Mouse (Mus musculus) forebrain, embryonic 15.5 days (tissue): ENCODE results near the gene Nav2. TPM values are rescaled to one million over a fixed set of nuclear protein-coding genes. Genes with fewer than 3 reads are reported as not detected.

Experiments used
- ATAC-seq: fragments of 200-750 bp; cut with Nextera tagmentation; replicated peaks from 2 replicates; pipeline ENCODE4 v1.8.0; 2017; ENCODE audit warnings: mild to moderate bottlenecking, moderate TSS enrichment, moderate library complexity
- H3K27ac ChIP-seq: fragments of 300-500 bp; sonication (generic); replicated peaks from 2 replicates; pipeline ENCODE4 v1.5.1; 2015; ENCODE audit warnings: mild to moderate bottlenecking, inconsistent platforms
- H3K27me3 ChIP-seq: fragments of 300-500 bp; sonication (generic); 2 replicates; pipeline ENCODE4 v1.6.1; 2015; ENCODE audit warnings: inconsistent platforms
- H3K36me3 ChIP-seq: fragments of 300-500 bp; sonication (generic); 2 replicates; pipeline ENCODE4 v1.6.1; 2015; ENCODE audit warnings: mild to moderate bottlenecking, inconsistent platforms
- H3K4me1 ChIP-seq: fragments of 300-500 bp; sonication (generic); 2 replicates; pipeline ENCODE4 v1.6.1; 2015; ENCODE audit warnings: inconsistent platforms
- H3K4me2 ChIP-seq: fragments of 300-500 bp; sonication (generic); replicated peaks from 2 replicates; pipeline ENCODE4 v1.6.1; 2015; ENCODE audit warnings: mild to moderate bottlenecking, inconsistent platforms
- H3K4me3 ChIP-seq: fragments of 300-500 bp; sonication (generic); 2 replicates; pipeline ENCODE4 v1.5.1; 2015; ENCODE audit warnings: mild to moderate bottlenecking, inconsistent platforms
- H3K9ac ChIP-seq: fragments of 300-500 bp; sonication (generic); replicated peaks from 2 replicates; pipeline ENCODE4 v1.6.1; 2015; ENCODE audit warnings: mild to moderate bottlenecking, inconsistent platforms
- H3K9me3 ChIP-seq: fragments of 300-500 bp; sonication (generic); 2 replicates; pipeline ENCODE4 v1.6.1; 2016; ENCODE audit warnings: inconsistent platforms
- WGBS: fragments of 180-500 bp; shearing (Covaris S2); methylation state at CpG from one replicate; pipeline ENCODE4 v1.1.7; 2015; ENCODE audit warnings: mixed read lengths; 5-methylcytosine and 5-hydroxymethylcytosine counted together
- polyA plus RNA-seq: library from polyadenylated mRNA; unstranded; fragments of >200 nt; fragmentation: Nextera tagmentation; extraction: Ambion mirVana; gene quantifications from 2 replicates; pipeline ENCODE4 v1.2.1, GENCODE M21; 2015

Gene Nav2
- polyA plus RNA-seq, 1 experiment from 2014 or later: 27.3 TPM

DNA sequence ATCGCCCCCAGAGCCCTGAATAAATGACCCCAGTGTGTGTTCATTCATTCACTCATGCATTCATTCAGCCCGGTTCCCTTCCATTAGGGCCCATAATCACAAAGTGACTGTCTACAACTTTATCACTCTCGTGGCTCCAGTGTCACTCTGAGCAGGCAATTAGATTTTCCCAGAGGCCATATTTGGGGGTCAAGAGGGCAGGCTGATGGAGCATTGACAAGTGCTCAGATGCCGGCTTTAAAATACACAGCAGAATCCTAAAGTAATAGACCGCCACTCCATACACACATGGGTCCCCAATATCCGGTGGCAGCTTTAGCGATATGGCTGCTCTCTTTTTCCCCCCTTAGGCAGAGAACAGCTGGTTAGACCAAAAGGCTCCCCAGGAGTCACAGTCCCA lies 74.1 kb downstream of the Nav2 start:
- 84% methylated on average over 7 of the region's 7 CpGs for WGBS
- no peaks in the 10 kb centered on the region for H3K4me1 ChIP-seq

DNA sequence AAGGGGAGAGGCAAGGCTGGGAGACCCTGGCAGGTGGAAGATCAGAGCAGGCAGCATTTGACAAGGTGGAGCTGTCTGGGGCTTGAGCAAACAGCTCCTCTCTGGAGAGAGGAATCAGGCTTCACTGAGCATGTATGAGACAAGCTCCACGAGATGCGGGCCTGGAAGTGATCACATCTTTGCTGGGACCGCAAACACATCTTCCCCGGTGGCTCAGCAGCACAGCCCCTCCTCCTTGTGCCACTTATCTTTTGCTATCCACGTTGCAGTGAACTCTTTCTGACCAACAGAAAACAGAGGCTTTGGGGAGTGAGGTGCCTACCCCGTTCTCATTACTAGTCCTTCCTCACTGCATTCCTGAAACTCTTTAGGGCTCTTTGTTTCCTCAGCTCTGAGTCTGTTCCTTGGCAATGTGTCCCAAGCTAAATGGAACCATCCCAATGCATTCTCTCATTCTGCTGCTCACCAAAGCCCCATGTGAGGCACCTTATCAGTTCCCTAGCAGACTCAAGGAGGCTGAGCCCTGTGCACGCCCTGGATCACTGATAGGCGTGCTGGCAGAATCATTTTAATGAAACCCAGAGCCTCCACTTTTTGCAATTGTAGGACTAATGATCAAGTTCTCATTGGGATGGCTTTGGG lies 83.5 kb downstream of the Nav2 start:
- Histone ChIP-seq H3K9ac (no peak overlapping the region), H3K27ac (no peak overlapping the region), H3K4me3 (no peak overlapping the region), H3K36me3 (no peaks in the 10 kb centered on the region), H3K4me1 (peaks cover 16% of the 10 kb centered on the region), H3K9me3 (no peaks in the 10 kb centered on the region), H3K4me2 (no peak overlapping the region), H3K27me3 (no peaks in the 10 kb centered on the region)
- no peak for ATAC-seq
- 60% methylated on average over 8 of the region's 8 CpGs for WGBS

More for the DNA sequence above, 74.1 kb downstream of the Nav2 start:
- Histone ChIP-seq H3K9me3 (no peaks in the 10 kb centered on the region), H3K9ac (no peak overlapping the region), H3K27me3 (no peaks in the 10 kb centered on the region), H3K4me3 (no peak overlapping the region), H3K36me3 (no peaks in the 10 kb centered on the region), H3K4me2 (no peak overlapping the region), H3K27ac (no peak overlapping the region)
- no peak for ATAC-seq

DNA sequence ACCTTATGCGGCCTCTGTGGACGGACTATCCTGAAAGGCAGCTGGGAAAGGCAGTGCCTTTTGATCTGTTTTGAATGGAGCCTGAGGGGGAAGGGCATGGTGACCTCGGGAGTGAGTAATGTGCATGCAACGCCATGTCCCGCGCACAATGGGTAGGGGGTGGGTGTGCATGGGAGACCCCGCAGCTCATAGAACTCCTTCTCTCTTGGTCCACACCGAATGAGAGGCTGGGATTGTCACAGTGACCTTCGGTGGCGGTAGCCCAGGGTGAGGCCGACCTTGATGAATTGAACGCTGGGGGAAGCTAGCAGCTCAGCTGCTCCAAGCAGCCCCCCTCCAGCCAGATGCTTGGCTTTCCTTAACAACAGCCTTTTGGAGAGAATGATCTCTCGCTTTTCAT lies 86.7 kb downstream of the Nav2 start:
- WGBS: 8% methylated on average over 13 of the region's 13 CpGs
- no peaks in the 10 kb centered on the region for H3K9me3 ChIP-seq
- no peak overlapping the region for H3K4me3 ChIP-seq
- H3K27me3 ChIP-seq: no peaks in the 10 kb centered on the region
- no peak overlapping the region for H3K9ac ChIP-seq
- no peak overlapping the region for H3K4me2 ChIP-seq
- H3K36me3 ChIP-seq: no peaks in the 10 kb centered on the region
- peaks cover 16% of the 10 kb centered on the region for H3K4me1 ChIP-seq
- ATAC-seq: peak; percentile 62
- H3K27ac ChIP-seq: no peak overlapping the region

DNA sequence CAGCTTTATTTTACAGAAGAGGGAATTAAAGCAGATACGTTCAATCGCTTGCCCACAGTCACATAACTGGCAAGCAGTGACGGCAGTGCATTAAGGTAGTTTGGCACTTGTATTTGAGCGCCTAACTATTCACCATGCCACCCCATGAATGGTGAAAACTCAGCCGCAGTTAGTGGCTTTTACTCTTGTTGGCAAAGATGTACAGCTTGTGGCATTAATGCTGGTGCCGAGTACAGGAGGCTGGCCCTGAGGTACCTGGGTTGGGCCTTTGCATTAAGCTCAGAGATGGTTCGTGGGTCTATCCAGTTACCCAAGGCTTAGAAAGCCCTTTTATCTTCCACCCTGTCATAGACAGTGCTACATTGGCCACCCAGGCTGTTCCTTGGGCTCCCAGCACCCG lies 87.2 kb downstream of the Nav2 start:
- Histone ChIP-seq H3K9ac (no peak overlapping the region), H3K27me3 (no peaks in the 10 kb centered on the region), H3K27ac (no peak overlapping the region), H3K4me2 (no peak overlapping the region), H3K36me3 (no peaks in the 10 kb centered on the region), H3K4me1 (peaks cover 16% of the 10 kb centered on the region), H3K9me3 (no peaks in the 10 kb centered on the region), H3K4me3 (no peak overlapping the region)
- ATAC-seq: no peak
- WGBS: 48% methylated on average over 8 of the region's 8 CpGs

DNA sequence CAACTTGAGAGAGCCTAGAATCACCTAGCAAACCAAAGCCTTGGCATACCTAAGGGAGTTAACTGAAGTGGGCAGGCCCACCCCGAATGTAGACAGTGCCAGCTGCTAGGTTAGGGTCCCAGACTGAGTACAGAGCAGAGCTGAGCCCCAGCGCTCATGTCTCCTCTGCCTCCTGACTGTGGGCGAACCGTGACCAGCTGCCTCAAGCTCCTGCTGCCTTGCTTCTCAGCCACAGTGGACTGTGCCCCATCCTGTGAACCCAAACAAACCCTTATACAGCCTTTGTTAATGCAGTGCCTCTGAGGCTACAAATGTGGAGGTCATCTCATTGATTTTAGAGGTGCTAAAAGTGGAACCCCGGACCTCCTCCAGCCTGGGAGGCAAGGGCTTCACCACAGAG lies 88.3 kb downstream of the Nav2 start:
- 78% methylated on average over 5 of the region's 5 CpGs for WGBS
- Histone ChIP-seq H3K4me1 (peaks cover 16% of the 10 kb centered on the region), H3K27me3 (no peaks in the 10 kb centered on the region), H3K9me3 (no peaks in the 10 kb centered on the region), H3K36me3 (no peaks in the 10 kb centered on the region), H3K27ac (no peak overlapping the region), H3K9ac (no peak overlapping the region), H3K4me2 (no peak overlapping the region), H3K4me3 (no peak overlapping the region)
- no peak for ATAC-seq

DNA sequence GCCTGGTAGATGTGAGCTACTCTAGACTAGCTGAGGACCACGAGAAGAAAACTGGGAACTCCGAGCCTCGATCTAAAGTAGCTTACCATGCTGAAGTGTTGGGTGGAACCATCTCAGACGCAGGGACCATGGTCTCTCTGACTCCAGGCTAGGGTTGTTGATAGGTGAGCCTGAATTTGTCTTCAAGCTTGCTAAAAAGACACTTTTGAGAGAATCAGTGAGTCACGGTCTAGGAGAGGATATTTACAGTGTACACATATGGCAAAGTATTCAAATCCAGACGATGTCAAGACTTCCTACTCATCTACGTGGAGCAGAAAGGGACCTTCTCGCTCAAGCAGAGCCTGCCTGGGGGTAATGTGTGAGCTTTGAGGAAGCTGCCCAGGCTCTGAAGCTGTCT lies 89.6 kb downstream of the Nav2 start:
- WGBS: 89% methylated on average over 8 of the region's 8 CpGs
- no peaks in the 10 kb centered on the region for H3K9me3 ChIP-seq
- ATAC-seq: no peak
- no peaks in the 10 kb centered on the region for H3K36me3 ChIP-seq
- H3K27ac ChIP-seq: no peak overlapping the region
- H3K4me1 ChIP-seq: peaks cover 11% of the 10 kb centered on the region
- no peak overlapping the region for H3K4me3 ChIP-seq
- H3K27me3 ChIP-seq: no peaks in the 10 kb centered on the region
- no peak overlapping the region for H3K9ac ChIP-seq
- no peak overlapping the region for H3K4me2 ChIP-seq

DNA sequence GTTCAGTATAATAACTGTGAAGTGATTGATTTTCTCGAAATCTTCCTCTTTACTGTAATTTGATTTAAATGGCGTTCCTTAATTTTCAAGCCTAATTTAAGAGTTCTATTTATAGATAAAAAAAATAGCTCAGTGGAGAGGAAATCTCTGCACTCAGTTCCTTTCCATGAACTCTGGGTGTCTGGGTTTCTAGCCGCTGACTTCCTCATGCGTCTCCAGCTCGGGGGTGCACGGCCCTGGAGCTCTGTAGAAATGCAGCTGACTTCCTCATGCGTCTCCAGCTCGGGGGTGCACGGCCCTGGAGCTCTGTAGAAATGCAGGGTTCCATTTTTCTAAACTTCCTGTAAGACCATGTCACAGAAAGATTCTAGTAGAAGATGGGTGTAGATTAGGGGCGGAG lies 90.1 kb downstream of the Nav2 start:
- ATAC-seq: no peak
- Histone ChIP-seq H3K36me3 (no peaks in the 10 kb centered on the region), H3K9ac (no peak overlapping the region), H3K4me2 (no peak overlapping the region), H3K27me3 (no peaks in the 10 kb centered on the region), H3K9me3 (no peaks in the 10 kb centered on the region), H3K27ac (no peak overlapping the region), H3K4me3 (no peak overlapping the region), H3K4me1 (peaks cover 13% of the 10 kb centered on the region)
- 84% methylated on average over 10 of the region's 10 CpGs for WGBS

DNA sequence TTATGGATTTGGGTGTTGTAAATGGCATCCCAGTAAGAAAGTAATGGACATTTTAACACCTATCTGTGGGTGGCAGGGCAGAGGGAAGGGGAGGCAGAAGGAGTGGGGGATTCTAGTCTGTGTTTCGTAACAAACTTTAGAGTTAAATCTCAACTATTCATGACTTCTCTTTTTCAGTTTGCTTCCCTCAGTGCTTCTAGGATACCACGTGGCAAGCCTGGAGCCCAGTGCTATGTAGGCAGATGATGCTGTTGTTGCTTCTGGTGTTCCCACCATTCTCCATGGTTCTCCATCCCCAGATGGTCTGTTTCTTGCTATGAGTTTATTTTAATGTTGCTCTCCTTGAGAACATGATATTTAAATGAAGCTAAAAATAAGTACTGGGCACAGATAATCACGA lies 92.3 kb downstream of the Nav2 start:
- WGBS: 68% methylated on average over 3 of the region's 3 CpGs
- H3K4me3 ChIP-seq: no peak overlapping the region
- no peak overlapping the region for H3K27ac ChIP-seq
- H3K9me3 ChIP-seq: no peaks in the 10 kb centered on the region
- no peaks in the 10 kb centered on the region for H3K36me3 ChIP-seq
- ATAC-seq: no peak
- peaks cover 3% of the 10 kb centered on the region; the same call in 1 of the 2 replicates for H3K4me1 ChIP-seq
- no peaks in the 10 kb centered on the region for H3K27me3 ChIP-seq
- no peak overlapping the region for H3K9ac ChIP-seq
- H3K4me2 ChIP-seq: no peak overlapping the region

DNA sequence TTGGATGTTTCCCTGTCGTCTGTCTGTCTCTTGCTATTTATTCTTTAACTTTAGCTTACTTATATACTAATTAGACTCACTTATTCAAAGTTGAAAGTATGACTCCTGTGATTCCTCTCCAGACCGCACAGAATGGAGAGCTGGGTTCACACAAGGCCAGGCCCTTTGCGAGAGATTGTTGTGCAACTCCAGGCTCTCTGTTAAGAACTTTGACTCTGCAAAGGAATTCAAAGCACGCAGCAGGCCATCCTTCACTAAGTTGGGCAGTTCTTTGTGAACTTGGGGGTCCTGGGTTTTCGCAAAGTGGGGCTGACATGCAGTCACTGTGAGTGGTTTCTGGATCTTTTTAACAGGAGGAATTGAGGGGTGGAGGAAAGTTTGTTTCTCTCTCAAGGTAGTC lies 95.9 kb downstream of the Nav2 start:
- Histone ChIP-seq H3K9ac (no peak overlapping the region), H3K9me3 (no peaks in the 10 kb centered on the region), H3K4me1 (peaks cover 3% of the 10 kb centered on the region; the same call in 1 of the 2 replicates), H3K4me2 (no peak overlapping the region), H3K27me3 (no peaks in the 10 kb centered on the region), H3K27ac (no peak overlapping the region), H3K4me3 (no peak overlapping the region), H3K36me3 (no peaks in the 10 kb centered on the region)
- WGBS: 65% methylated on average over 5 of the region's 5 CpGs
- ATAC-seq: no peak

DNA sequence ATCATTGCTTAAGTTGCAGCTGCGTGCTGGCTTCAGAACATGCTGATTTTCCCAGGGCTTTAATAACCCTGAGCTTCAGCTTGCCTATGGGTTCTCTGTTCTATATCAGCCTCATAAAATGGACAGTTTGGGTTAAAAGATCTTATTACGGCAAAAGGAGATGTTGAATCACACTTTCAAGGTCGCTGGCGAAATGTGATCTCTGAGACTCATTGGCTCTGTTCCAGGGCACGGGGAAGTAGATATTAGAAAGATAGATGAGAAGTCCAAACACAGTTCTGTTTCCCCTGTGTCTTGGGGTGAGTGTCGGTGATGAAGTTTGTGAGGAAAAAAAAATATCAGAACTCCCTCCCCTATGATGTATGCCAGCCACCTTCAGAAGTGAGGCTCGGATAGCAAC lies 98.4 kb downstream of the Nav2 start:
- Histone ChIP-seq H3K27me3 (no peaks in the 10 kb centered on the region), H3K4me2 (no peak overlapping the region), H3K4me1 (peaks cover 3% of the 10 kb centered on the region; the same call in 1 of the 2 replicates), H3K27ac (no peak overlapping the region), H3K9me3 (no peaks in the 10 kb centered on the region), H3K9ac (no peak overlapping the region), H3K36me3 (no peaks in the 10 kb centered on the region), H3K4me3 (no peak overlapping the region)
- ATAC-seq: no peak
- 72% methylated on average over 7 of the region's 7 CpGs for WGBS

DNA sequence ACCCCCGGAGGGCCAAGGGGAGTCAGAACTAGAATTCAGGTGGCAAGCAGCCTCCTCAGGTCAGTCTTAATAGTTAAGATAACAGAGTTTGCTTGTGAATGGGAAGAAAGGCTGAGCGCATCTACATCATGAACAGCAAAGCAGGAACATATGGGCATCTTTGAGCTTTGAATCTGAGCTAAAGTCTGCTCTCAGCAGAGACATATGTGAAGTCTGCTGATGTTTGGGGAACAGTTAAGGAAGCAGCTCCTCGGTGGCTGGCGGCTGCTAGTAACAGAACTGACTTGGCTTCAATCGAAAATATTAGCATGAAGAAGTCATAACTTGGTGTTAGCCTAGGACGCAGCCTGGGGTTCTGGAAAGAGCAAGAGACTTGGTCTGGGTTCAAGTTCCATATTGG lies 102.2 kb downstream of the Nav2 start:
- no peak overlapping the region for H3K4me2 ChIP-seq
- H3K36me3 ChIP-seq: no peaks in the 10 kb centered on the region
- H3K4me1 ChIP-seq: peaks cover 6% of the 10 kb centered on the region; the same call in 1 of the 2 replicates
- H3K9ac ChIP-seq: no peak overlapping the region
- H3K27ac ChIP-seq: no peak overlapping the region
- 87% methylated on average over 6 of the region's 6 CpGs for WGBS
- H3K9me3 ChIP-seq: no peaks in the 10 kb centered on the region
- no peaks in the 10 kb centered on the region for H3K27me3 ChIP-seq
- no peak overlapping the region for H3K4me3 ChIP-seq
- no peak for ATAC-seq

DNA sequence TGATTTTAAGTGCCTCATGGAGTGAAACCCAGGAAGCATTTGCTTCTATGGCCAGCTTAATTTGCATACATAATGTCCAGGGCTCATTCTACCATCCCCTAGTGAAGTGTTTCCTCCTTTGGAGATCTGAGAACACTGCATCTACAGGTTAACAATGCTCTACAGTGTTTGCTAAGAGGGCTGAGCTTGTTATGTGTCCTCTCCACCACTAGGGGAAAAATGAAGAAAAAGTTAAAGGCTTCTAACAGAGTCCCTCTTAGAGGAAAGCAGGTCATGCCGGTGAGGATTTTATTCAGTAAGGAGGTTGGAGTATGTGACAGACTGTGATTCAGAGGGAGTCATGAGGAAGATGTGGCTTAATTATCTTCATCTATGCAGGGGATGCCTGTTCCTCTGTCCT lies 103.5 kb downstream of the Nav2 start:
- WGBS: 61% methylated on average over 1 of the region's 1 CpGs

DNA sequence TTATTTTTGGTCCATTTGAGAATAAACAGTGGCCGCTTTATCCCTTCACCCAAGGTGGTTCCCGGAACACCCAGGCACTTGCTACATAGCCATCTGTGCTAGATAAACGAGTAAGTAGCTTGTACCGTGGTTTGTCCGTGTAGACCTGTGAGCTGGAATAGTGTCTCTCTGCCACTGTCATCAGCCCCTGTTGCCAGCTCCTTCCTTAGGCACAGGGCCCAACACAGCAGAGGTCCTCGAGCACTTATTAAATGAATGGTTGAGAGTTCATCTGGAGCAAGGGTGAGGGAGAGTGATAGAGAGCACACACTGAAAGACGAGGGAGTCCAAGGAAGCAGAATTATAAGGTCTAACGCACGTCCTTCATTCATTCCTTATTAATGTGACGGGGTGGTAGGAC lies 106.0 kb downstream of the Nav2 start:
- Histone ChIP-seq H3K36me3 (no peaks in the 10 kb centered on the region), H3K27ac (no peak overlapping the region), H3K27me3 (no peaks in the 10 kb centered on the region), H3K9ac (no peak overlapping the region), H3K9me3 (no peaks in the 10 kb centered on the region), H3K4me1 (peaks cover 13% of the 10 kb centered on the region; the same call in 1 of the 2 replicates), H3K4me2 (no peak overlapping the region), H3K4me3 (no peak overlapping the region)
- 80% methylated on average over 10 of the region's 10 CpGs for WGBS
- no peak for ATAC-seq

More for the DNA sequence above, 103.5 kb downstream of the Nav2 start:
- Histone ChIP-seq H3K9me3 (no peaks in the 10 kb centered on the region), H3K4me2 (no peak overlapping the region), H3K4me3 (no peak overlapping the region), H3K27ac (no peak overlapping the region), H3K4me1 (peaks cover 13% of the 10 kb centered on the region; the same call in 1 of the 2 replicates), H3K9ac (no peak overlapping the region), H3K27me3 (no peaks in the 10 kb centered on the region), H3K36me3 (no peaks in the 10 kb centered on the region)
- ATAC-seq: no peak
